Mouse (Mus musculus) C2C12 (cell line): ENCODE results near the gene Gm20388.

Source experiments
- CEBPB ChIP-seq: IDR thresholded peaks from one replicate; pipeline ENCODE4 v1.6.1; 2011; ENCODE audit warnings: low read depth, mild to moderate bottlenecking, control low read depth, moderate library complexity
- CTCF ChIP-seq: IDR thresholded peaks from one replicate; pipeline ENCODE4 v1.5.1; 2011; ENCODE audit not compliant: control insufficient read depth, insufficient read depth, insufficient read length
- MAX ChIP-seq: IDR thresholded peaks from one replicate; pipeline ENCODE4 v1.6.1; 2011; ENCODE audit warnings: mild to moderate bottlenecking, control low read depth
- MYOG ChIP-seq: IDR thresholded peaks from one replicate; pipeline ENCODE4 v1.6.1; 2011; ENCODE audit not compliant: control insufficient read depth, insufficient read length; ENCODE audit errors: extremely low read depth

GRCm38 (mm10) chr8:120234457-120234856 lies 323.8 kb downstream of the Gm20388 start:
- TF ChIP-seq CTCF (no peak), CEBPB (no peak), MAX (no peak), MYOG (no peak)
